Mouse (Mus musculus): ENCODE data around the gene Speer4d. TPM values are rescaled to one million over a fixed set of nuclear protein-coding genes. Genes with fewer than 3 reads are reported as not detected.
A peak's percentile ranks its signal among the peaks of the same experiment; 100 is the strongest.
"Not testable (repeated sequence)": the region's sequence is repeated elsewhere in the genome, so short reads cannot be mapped to it uniquely, and the experiment has no call there.

Gene Speer4d
- polyA plus RNA-seq (2015; fragmentation: Nextera tagmentation; extraction: Ambion mirVana), result not detected in 2 replicates

- H3K36me3 ChIP-seq (ENCODE audit: control insufficient read depth, insufficient read depth, low read length); H3K4me1 ChIP-seq (ENCODE audit: control insufficient read depth, insufficient read depth, low read length); H3K4me3 ChIP-seq (ENCODE audit: low read length); H3K4me2 ChIP-seq (ENCODE audit: low read depth, low read length); H3K9me3 ChIP-seq (ENCODE audit: control insufficient read depth, low read length); H3K9ac ChIP-seq (ENCODE audit: low read depth, low read length); H3K27ac ChIP-seq (ENCODE audit: low read length); ATAC-seq; H3K27me3 ChIP-seq (replicated peaks; ENCODE audit: control insufficient read depth, insufficient read depth, low read length): not testable (repeated sequence)
- 57% methylated on average over 1 of the region's 1 CpGs for WGBS
Observed at GRCm38 (mm10) chr5:15618764-15619163, at the start of gene Speer4d. Gene Speer4d, plus strand, starts transcription at chr5:15619064.

GRCm38 (mm10) chr5:15573735-15574134, 45.1 kb upstream of the Speer4d start:
- ATAC-seq, result not testable (repeated sequence)

GRCm38 (mm10) chr5:15577033-15577432, 41.8 kb upstream of the Speer4d start, which contains the start of gene Gm21083:
Gene Gm21083, plus strand, starts transcription at chr5:15577333.
- H3K4me3 ChIP-seq (ENCODE audit: low read length), result not testable (repeated sequence)

More at GRCm38 (mm10) chr5:15573735-15574134, 45.1 kb upstream of the Speer4d start:
- not testable (repeated sequence) for H3K36me3 ChIP-seq (ENCODE audit: control insufficient read depth, insufficient read depth, low read length); H3K27ac ChIP-seq (ENCODE audit: low read length); H3K4me1 ChIP-seq (ENCODE audit: control insufficient read depth, insufficient read depth, low read length); H3K4me3 ChIP-seq (ENCODE audit: low read length); H3K27me3 ChIP-seq (replicated peaks; ENCODE audit: control insufficient read depth, insufficient read depth, low read length); H3K9ac ChIP-seq (ENCODE audit: low read depth, low read length); H3K4me2 ChIP-seq (ENCODE audit: low read depth, low read length); H3K9me3 ChIP-seq (ENCODE audit: control insufficient read depth, low read length)

GRCm38 (mm10) chr5:15586351-15586750, 32.5 kb upstream of the Speer4d start:
- not testable (repeated sequence) for H3K36me3 ChIP-seq (ENCODE audit: control insufficient read depth, insufficient read depth, low read length); H3K9me3 ChIP-seq (ENCODE audit: control insufficient read depth, low read length); H3K27me3 ChIP-seq (replicated peaks; ENCODE audit: control insufficient read depth, insufficient read depth, low read length); H3K4me1 ChIP-seq (ENCODE audit: control insufficient read depth, insufficient read depth, low read length); H3K4me3 ChIP-seq (ENCODE audit: low read length); H3K4me2 ChIP-seq (ENCODE audit: low read depth, low read length); H3K9ac ChIP-seq (ENCODE audit: low read depth, low read length); H3K27ac ChIP-seq (ENCODE audit: low read length); ATAC-seq

More at GRCm38 (mm10) chr5:15577033-15577432, 41.8 kb upstream of the Speer4d start, which contains the start of gene Gm21083:
- not testable (repeated sequence) for H3K9me3 ChIP-seq (ENCODE audit: control insufficient read depth, low read length); H3K36me3 ChIP-seq (ENCODE audit: control insufficient read depth, insufficient read depth, low read length); H3K9ac ChIP-seq (ENCODE audit: low read depth, low read length); H3K4me1 ChIP-seq (ENCODE audit: control insufficient read depth, insufficient read depth, low read length); H3K27ac ChIP-seq (ENCODE audit: low read length); ATAC-seq; H3K27me3 ChIP-seq (replicated peaks; ENCODE audit: control insufficient read depth, insufficient read depth, low read length); H3K4me2 ChIP-seq (ENCODE audit: low read depth, low read length)
- no CpG with 5 or more reads among the region's 1 CpGs for WGBS

GRCm38 (mm10) chr5:15588291-15588690, 30.6 kb upstream of the Speer4d start:
- H3K4me1 ChIP-seq (ENCODE audit: control insufficient read depth, insufficient read depth, low read length); H3K4me3 ChIP-seq (ENCODE audit: low read length); ATAC-seq; H3K36me3 ChIP-seq (ENCODE audit: control insufficient read depth, insufficient read depth, low read length); H3K27me3 ChIP-seq (replicated peaks; ENCODE audit: control insufficient read depth, insufficient read depth, low read length); H3K4me2 ChIP-seq (ENCODE audit: low read depth, low read length); H3K9ac ChIP-seq (ENCODE audit: low read depth, low read length); H3K27ac ChIP-seq (ENCODE audit: low read length); H3K9me3 ChIP-seq (ENCODE audit: control insufficient read depth, low read length): not testable (repeated sequence)
- WGBS, result 25% methylated on average over 6 of the region's 6 CpGs

GRCm38 (mm10) chr5:15590635-15591034, 28.2 kb upstream of the Speer4d start:
- not testable (repeated sequence) for H3K4me3 ChIP-seq (ENCODE audit: low read length); H3K9me3 ChIP-seq (ENCODE audit: control insufficient read depth, low read length); H3K4me2 ChIP-seq (ENCODE audit: low read depth, low read length); H3K27ac ChIP-seq (ENCODE audit: low read length); H3K9ac ChIP-seq (ENCODE audit: low read depth, low read length); ATAC-seq; H3K36me3 ChIP-seq (ENCODE audit: control insufficient read depth, insufficient read depth, low read length); H3K27me3 ChIP-seq (replicated peaks; ENCODE audit: control insufficient read depth, insufficient read depth, low read length); H3K4me1 ChIP-seq (ENCODE audit: control insufficient read depth, insufficient read depth, low read length)
- WGBS, result 60% methylated on average over 5 of the region's 5 CpGs

- WGBS, result 77% methylated on average over 2 of the region's 2 CpGs
- H3K9ac ChIP-seq (ENCODE audit: low read depth, low read length); H3K36me3 ChIP-seq (ENCODE audit: control insufficient read depth, insufficient read depth, low read length); H3K9me3 ChIP-seq (ENCODE audit: control insufficient read depth, low read length); ATAC-seq; H3K4me2 ChIP-seq (ENCODE audit: low read depth, low read length); H3K4me3 ChIP-seq (ENCODE audit: low read length); H3K4me1 ChIP-seq (ENCODE audit: control insufficient read depth, insufficient read depth, low read length); H3K27me3 ChIP-seq (replicated peaks; ENCODE audit: control insufficient read depth, insufficient read depth, low read length); H3K27ac ChIP-seq (ENCODE audit: low read length): not testable (repeated sequence)
Observed at GRCm38 (mm10) chr5:15591577-15591976, 27.3 kb upstream of the Speer4d start.

- not testable (repeated sequence) for H3K27ac ChIP-seq (ENCODE audit: low read length); H3K4me2 ChIP-seq (ENCODE audit: low read depth, low read length); H3K9me3 ChIP-seq (ENCODE audit: control insufficient read depth, low read length); H3K9ac ChIP-seq (ENCODE audit: low read depth, low read length); H3K4me1 ChIP-seq (ENCODE audit: control insufficient read depth, insufficient read depth, low read length); H3K27me3 ChIP-seq (replicated peaks; ENCODE audit: control insufficient read depth, insufficient read depth, low read length); ATAC-seq; H3K4me3 ChIP-seq (ENCODE audit: low read length); H3K36me3 ChIP-seq (ENCODE audit: control insufficient read depth, insufficient read depth, low read length)
Observed at GRCm38 (mm10) chr5:15598831-15599230, 20.0 kb upstream of the Speer4d start.

GRCm38 (mm10) chr5:15600342-15600741, 18.5 kb upstream of the Speer4d start:
- not testable (repeated sequence) for H3K27ac ChIP-seq (ENCODE audit: low read length); H3K4me1 ChIP-seq (ENCODE audit: control insufficient read depth, insufficient read depth, low read length); H3K27me3 ChIP-seq (replicated peaks; ENCODE audit: control insufficient read depth, insufficient read depth, low read length)

GRCm38 (mm10) chr5:15601481-15601880, 17.4 kb upstream of the Speer4d start:
- H3K4me3 ChIP-seq (ENCODE audit: low read length); H3K4me2 ChIP-seq (ENCODE audit: low read depth, low read length); H3K9ac ChIP-seq (ENCODE audit: low read depth, low read length); H3K36me3 ChIP-seq (ENCODE audit: control insufficient read depth, insufficient read depth, low read length); H3K9me3 ChIP-seq (ENCODE audit: control insufficient read depth, low read length); H3K27me3 ChIP-seq (replicated peaks; ENCODE audit: control insufficient read depth, insufficient read depth, low read length); H3K27ac ChIP-seq (ENCODE audit: low read length); H3K4me1 ChIP-seq (ENCODE audit: control insufficient read depth, insufficient read depth, low read length): not testable (repeated sequence)
- 0 out of 2 replicates have a peak, but pooled peaks have one; percentile 44 for ATAC-seq
- 53% methylated on average over 5 of the region's 5 CpGs for WGBS

More at GRCm38 (mm10) chr5:15600342-15600741, 18.5 kb upstream of the Speer4d start:
- not testable (repeated sequence) for H3K4me2 ChIP-seq (ENCODE audit: low read depth, low read length); H3K36me3 ChIP-seq (ENCODE audit: control insufficient read depth, insufficient read depth, low read length); H3K9me3 ChIP-seq (ENCODE audit: control insufficient read depth, low read length); H3K9ac ChIP-seq (ENCODE audit: low read depth, low read length); H3K4me3 ChIP-seq (ENCODE audit: low read length); ATAC-seq
- WGBS, result 41% methylated on average over 4 of the region's 4 CpGs
